Mouse (Mus musculus): Measurements from ENCODE around the gene Atrnl1.
"Not testable (repeated sequence)": the region's sequence is repeated elsewhere in the genome, so short reads cannot be mapped to it uniquely, and the experiment has no call there.

The Atrnl1 gene

DNA sequence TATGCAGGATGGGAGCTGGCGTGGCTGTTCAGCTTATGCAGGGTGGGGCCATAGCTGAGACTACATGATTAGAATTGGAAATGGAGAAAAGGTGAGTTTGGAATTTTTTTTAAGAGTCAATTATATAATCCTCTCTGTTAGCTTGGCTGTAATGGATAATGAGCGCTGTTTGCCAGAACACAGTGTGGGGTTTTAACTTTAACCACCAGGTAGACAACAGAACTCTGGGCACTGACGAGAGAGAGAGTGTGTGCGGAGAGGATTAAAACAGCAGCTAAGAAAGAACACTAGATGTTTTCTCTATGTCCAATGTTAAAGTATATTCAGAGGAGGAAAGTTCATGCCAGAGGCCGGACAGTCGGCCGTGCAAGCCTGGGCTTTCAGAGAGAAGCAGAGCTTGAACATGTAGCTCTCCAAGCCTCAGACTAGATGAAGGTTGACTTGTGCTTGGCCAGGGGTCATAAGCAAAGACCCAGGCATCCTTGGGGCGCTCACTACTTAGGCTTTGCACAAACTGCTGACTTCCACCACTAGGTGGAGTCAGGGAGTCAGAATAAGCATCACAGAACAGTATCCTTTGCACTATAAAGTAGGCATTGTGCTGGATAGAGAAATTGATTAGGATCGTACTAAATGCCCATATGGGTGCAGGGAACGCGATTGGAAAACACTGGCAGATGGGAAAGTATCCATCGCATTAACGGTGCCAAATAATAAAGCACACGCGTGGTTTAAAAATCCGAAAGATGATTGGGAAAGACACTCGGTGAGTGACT, 205.6 kb downstream of the Atrnl1 start:
- DNase-seq (ENCODE audit: extremely low read depth, low read depth) = peak; percentile 17

- DNase-seq (ENCODE audit: extremely low read depth, low read depth) = no peak
These were observed 206.9 kb downstream of the Atrnl1 start for GRCm38 (mm10) chr19:57817736-57818135.

GRCm38 (mm10) chr19:57823446-57823845, 212.6 kb downstream of the Atrnl1 start:
- DNase-seq (ENCODE audit: extremely low read depth, low read depth) = no peak

DNA sequence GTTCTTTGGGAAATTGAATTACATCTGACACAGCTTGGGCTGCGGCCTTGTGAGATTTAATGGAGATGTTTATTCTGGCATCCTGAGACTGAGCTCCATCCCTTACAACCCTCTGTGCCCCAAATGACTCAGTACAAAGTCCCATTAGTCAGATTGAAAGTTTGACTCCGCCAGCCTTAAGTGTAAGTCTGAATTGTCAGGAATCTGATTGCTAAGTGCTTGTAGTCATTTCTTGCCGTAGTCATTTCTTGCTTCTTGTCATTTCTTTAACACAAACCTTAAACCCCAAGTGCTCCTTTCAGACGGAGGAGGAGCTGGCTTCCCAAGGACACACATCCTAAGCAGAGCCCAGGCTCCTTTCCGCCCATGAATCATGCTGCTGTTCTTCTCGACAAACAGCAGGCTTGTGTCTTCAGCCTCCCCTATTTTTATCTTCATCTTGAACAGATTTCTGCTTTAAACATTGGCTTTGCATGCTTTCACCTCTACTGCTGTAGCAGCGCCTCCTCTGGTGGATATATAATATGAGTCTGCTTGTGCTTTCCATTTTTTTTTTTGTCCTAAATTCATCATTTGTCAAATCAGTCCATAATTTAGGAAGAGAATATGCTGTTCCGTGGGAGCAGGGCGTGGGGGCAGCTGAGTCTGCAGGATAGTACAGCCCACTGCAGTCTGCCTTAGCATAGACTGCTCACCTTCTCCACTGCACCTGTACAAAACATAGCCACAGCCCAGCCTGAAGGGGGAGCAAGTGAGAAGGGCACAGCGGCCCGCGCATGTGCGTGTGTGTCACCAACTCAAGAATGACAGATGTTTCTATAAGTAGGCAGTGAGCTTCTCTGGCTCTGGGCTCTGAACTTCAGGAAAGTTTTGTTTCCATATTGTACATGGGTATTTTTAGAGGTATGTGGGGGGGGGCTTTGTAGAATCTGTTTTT, 214.7 kb downstream of the Atrnl1 start:
- no peak for DNase-seq (ENCODE audit: extremely low read depth, low read depth)

GRCm38 (mm10) chr19:57833083-57833482, 222.2 kb downstream of the Atrnl1 start:
- DNase-seq (ENCODE audit: extremely low read depth, low read depth) = no peak

DNA sequence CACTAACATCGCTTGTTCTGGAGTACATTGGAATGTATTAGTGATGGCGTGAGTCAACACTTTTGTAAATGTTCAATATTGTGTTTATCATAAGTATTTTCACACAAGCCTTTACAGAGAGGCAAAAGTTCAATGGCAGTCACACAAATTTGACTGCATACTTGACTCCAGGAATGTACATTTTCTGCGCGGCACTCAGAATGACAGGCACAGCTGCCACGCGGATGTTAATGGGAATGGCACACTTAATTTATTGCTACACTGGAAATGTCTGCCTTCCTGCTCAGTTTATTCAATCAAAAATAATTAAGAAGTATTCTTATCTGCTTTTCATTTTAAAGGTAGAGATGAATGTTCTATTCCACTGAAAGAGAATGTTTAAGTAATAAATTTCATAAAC, 227.0 kb downstream of the Atrnl1 start:
- DNase-seq (ENCODE audit: extremely low read depth, low read depth) = no peak

- no peak for DNase-seq (ENCODE audit: extremely low read depth, low read depth)
These were observed 227.7 kb downstream of the Atrnl1 start for GRCm38 (mm10) chr19:57838546-57838945.

DNA sequence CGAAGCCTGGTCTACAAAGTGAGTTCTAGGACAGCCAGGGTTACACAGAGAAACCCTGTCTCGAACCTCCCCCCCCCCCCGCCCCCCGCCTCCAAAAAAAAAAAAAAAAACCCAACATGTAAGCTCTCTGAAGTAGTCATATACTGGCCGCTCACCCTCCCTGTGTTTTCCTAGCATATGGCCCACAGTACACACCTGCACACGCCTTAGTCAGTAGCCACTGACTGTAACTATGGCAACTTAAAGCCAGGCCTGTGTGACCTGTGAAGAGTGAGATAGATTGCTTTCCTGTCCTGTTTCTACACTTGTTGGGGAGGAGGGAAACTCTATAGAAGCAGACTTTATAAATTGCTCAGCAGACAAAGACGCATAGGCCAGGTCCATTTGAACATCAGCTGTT, 239.1 kb downstream of the Atrnl1 start:
- no peak for DNase-seq (ENCODE audit: extremely low read depth, low read depth)

DNA sequence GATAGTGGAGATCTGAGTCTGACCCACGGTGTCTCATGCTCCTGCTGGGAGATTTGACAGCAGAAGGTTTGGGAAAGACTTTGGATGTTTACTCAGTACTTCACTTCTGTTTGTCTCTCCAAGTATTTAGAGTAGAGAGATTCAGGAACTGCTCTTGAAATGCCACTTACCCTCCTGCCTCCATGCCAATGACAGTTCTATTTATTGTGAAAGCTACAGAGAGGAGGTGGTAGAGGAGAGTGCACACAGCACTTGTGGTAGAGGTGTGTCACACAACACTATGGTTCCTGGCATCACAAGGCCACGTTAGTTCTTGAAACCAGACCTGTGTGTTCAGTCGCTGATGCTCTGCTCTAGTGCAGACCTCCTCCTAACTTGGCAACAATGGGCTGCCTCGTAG, 257.5 kb downstream of the Atrnl1 start:
- DNase-seq (ENCODE audit: extremely low read depth, low read depth) = no peak

GRCm38 (mm10) chr19:57870871-57871270, 260.0 kb downstream of the Atrnl1 start:
- DNase-seq (ENCODE audit: extremely low read depth, low read depth) = no peak

- DNase-seq (ENCODE audit: extremely low read depth, low read depth) = peak; percentile 21
These were observed 265.2 kb downstream of the Atrnl1 start for GRCm38 (mm10) chr19:57876057-57876456.

GRCm38 (mm10) chr19:57877343-57877742, 266.5 kb downstream of the Atrnl1 start:
- no peak for DNase-seq (ENCODE audit: extremely low read depth, low read depth)

- DNase-seq (ENCODE audit: extremely low read depth, low read depth) = no peak
These were observed 267.7 kb downstream of the Atrnl1 start for GRCm38 (mm10) chr19:57878583-57878982.

DNA sequence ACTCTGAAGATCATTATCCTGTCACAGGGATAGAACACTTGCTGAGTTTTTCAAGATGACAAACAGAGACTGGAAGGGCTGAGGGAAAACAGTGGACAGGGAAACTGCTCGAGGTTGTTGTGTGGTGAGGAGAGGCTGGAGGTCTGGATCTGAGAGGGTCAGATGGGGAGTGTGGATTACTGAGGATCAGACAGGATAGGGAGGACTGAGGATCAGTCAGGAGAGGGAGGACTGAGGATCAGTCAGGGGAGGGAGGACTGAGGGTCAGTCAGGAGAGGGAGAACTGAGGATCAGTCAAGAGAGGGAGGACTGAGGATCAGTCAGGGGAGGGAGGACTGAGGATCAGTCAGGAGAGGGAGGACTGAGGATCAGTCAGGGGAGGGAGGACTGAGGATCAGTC, 269.0 kb downstream of the Atrnl1 start:
- DNase-seq (ENCODE audit: extremely low read depth, low read depth) = not testable (repeated sequence)

GRCm38 (mm10) chr19:57881927-57882326, 271.1 kb downstream of the Atrnl1 start:
- DNase-seq (ENCODE audit: extremely low read depth, low read depth) = peak; percentile 73

DNA sequence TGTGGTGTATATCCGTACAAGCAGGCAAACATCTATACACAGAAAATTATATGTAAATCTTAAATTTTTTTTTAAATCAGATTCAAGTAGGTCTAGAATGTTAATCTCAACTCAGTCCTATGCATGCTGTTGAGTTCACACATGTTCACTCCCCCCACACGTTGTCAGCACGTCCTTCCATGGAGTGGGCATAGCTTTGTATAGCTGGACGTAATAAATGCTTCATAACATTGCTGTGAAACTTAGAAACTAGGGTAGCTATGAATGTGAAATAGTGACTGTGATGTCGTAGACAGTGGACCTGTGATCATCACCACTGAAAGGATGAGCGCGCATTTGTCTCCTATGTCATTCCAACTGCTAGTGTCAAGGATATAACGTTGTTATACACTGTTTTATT, 278.0 kb downstream of the Atrnl1 start:
- no peak for DNase-seq (ENCODE audit: extremely low read depth, low read depth)

GRCm38 (mm10) chr19:57889741-57890140, 278.9 kb downstream of the Atrnl1 start:
- no peak for DNase-seq (ENCODE audit: extremely low read depth, low read depth)

DNA sequence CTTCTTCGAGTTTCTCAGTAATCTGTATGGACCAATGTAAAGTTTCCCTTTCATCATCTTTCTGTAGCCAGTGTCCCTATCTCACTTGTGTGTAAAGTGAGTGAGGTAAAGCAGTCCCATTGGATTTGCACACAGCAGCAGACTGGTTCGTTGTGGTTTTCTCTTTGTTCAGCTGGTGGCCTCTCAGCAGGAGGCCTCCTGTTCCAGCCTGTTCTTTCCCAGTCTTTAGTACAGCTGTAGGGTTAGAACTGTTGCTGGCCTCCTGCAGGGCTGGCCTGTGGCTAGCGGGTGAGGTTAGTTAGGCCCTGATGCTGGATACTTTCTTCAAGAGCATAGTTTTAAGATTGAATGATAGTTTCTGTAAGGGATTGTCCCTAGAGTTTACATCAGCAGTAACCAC, 280.1 kb downstream of the Atrnl1 start:
- no peak for DNase-seq (ENCODE audit: extremely low read depth, low read depth)

DNA sequence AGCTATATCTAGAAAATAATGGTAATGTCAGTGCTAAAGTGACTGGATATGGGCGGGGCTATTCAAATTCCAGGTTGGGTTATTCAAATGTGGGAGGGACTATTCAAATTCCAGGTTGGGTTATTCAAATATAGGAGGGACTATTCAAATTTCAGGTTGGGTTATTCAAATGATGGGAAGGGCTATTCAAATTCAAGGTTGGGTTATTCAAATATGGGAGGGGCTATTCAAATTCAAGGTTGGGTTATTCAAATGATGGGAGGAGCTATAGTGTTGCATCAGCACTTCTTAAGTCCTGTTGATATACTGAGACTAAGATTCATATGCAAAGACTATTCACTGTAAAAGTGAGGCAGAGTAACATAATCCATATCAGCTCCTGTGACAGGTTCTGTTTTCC, 283.4 kb downstream of the Atrnl1 start:
- DNase-seq (ENCODE audit: extremely low read depth, low read depth) = peak; percentile 97

- DNase-seq (ENCODE audit: extremely low read depth, low read depth) = no peak
These were observed 289.2 kb downstream of the Atrnl1 start for GRCm38 (mm10) chr19:57900037-57900436.

DNA sequence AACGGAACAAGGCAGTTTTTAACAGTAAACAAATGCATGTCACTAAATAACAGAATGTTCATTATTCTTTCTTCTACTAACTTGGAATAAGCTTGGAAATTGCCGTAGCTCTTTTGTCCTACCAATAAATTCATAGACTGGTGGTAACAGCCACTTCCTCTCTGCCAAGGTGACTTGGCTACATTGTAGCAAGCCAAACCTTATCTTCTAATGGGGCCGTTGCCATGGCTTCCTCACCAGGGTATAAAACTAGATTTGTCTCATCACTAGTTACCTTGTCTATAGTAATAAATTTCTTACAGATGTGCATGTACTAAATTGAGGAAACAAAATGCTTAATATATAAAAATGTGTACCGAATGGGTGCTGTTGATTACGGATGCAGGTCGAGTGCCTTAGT, 298.6 kb downstream of the Atrnl1 start:
- peak; percentile 11 for DNase-seq (ENCODE audit: extremely low read depth, low read depth)

GRCm38 (mm10) chr19:57910650-57911049, 299.8 kb downstream of the Atrnl1 start:
- DNase-seq (ENCODE audit: extremely low read depth, low read depth) = no peak
